Mouse (Mus musculus): ENCODE results near the gene Kif23. TPM values are rescaled to one million over a fixed set of nuclear protein-coding genes. Genes with fewer than 3 reads are reported as not detected.

Gene Kif23
- polyA plus RNA-seq (2016; fragmentation: Nextera tagmentation; extraction: Ambion mirVana), result 105 and 112 TPM in 2 replicates

DNA sequence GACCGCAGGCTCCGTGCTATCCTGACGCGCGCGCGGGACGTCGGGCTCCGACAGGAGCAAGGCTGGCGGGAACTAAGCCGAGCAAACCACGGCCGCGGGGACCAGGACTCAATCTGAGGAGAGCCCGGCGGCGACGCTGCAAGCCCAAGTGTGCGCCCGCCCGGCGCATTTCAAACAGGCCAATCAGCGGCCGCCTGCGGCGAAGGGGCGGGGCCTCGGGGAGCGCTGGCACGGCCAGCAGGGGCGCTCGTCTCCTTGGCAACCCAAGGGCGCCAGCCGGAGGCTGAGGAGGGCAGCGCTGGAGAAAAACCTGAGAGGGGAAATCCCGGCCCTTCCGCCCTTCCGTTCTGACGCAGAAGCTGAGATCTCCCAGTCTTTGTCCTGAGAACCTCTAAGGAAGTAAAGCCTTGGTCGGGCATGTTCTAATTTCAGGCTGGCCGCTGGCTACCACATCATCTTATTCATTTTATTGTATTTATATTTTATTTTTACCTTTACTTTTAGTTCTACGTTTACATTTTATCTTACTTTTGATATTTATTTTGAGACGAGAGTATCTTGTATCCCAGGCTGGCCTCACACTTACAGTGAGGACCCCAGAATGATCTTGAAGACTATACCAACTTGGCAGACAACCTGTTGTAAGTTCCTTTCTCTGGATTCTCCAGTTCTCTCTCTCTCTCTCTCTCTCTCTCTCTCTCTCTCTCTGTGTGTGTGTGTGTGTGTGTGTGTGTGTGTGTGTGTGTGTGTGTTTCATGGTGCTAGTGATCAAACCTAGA lies at the start of gene Kif23:
Gene Kif23 (minus strand): TSS at position 152 of the 779 bp plus-strand sequence.
- peak; percentile 98 for DNase-seq (ENCODE audit: low spot score)
- Histone ChIP-seq H3K4me1 (peaks cover 23% of the 10 kb centered on the region), H3K4me3 (peak within 1 kb of the TSS; percentile 97), H3K27me3 (ENCODE audit: insufficient read depth, poor library complexity, severe bottlenecking) (no peaks in the 10 kb centered on the region), H3K36me3 (peaks cover 19% of the 10 kb centered on the region), H3K27ac (peak within 1 kb of the TSS; percentile 94), H3K9me3 (no peaks in the 10 kb centered on the region)
- 1% methylated on average over 44 of the region's 44 CpGs for WGBS

DNA sequence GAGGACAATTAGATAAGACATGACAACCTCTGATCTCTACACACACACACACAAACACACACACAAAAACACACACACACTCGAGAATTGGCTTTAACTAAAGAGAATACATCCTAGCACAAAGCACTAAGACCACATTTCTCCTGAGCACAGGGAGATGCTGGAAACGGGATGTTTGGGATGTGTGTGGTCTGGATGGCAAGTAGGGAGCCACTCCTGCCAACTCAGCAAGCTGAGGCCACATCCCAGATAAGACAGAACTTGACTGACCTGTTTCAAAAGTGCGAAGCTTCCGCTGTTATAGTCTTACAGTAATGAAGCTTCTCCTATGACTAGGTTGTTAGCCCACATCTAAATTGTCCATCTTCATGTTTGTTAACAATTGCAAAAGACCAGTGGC lies 44.6 kb upstream of the Kif23 start:
- no peak for DNase-seq (ENCODE audit: low spot score)
- Histone ChIP-seq H3K27ac (no peak overlapping the region), H3K4me1 (peaks cover 5% of the 10 kb centered on the region; the same call in 1 of the 2 replicates), H3K9me3 (no peaks in the 10 kb centered on the region), H3K36me3 (no peaks in the 10 kb centered on the region), H3K27me3 (ENCODE audit: insufficient read depth, poor library complexity, severe bottlenecking) (no peaks in the 10 kb centered on the region), H3K4me3 (no peak overlapping the region)
- 55% methylated on average over 4 of the region's 4 CpGs for WGBS

DNA sequence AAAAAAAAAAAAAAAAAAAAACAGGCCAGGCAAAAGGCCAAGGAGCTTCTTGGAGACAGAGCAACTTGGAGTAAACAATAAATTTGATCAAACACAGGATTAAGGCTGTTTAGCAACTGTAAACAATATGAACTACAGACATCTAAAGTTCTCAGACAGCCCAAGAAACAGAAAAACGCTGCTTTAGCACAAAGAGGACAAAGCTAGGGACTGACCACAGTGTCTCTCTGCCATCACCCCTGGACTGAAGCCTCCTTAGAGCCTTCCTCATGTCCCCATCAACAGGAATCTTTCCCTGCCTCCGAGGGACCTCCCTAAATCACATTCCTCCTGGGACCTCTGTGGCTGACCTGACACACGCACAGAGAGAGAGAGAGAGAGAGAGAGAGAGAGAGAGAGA lies 44.2 kb upstream of the Kif23 start:
- Histone ChIP-seq H3K9me3 (no peaks in the 10 kb centered on the region), H3K27ac (no peak overlapping the region), H3K4me1 (peaks cover 5% of the 10 kb centered on the region; the same call in 1 of the 2 replicates), H3K4me3 (no peak overlapping the region), H3K27me3 (ENCODE audit: insufficient read depth, poor library complexity, severe bottlenecking) (no peaks in the 10 kb centered on the region), H3K36me3 (no peaks in the 10 kb centered on the region)
- DNase-seq (ENCODE audit: low spot score), result no peak
- WGBS, result 35% methylated on average over 3 of the region's 3 CpGs

DNA sequence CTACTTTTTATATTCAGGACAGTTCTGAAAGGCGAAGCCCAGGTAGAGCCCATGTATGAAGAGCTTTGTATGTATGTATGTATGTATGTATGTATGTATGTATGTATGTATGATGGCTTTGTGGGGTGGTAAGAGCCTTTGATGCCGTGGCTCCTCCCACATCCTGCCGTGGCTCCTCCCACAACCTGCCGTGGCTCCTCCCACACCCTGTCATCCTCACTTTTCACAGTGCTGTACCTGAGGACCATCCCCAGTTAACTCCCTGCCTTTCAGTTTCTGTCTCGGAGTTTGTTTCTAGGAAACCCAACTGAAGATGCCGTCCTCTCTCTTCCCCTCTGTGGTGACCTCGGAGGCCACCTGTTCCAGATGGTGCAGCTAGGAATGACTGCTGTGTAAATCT lies 39.5 kb upstream of the Kif23 start:
- whole genome bisulfite sequencing, result 85% methylated on average over 7 of the region's 7 CpGs
- Histone ChIP-seq H3K4me1 (peaks cover 4% of the 10 kb centered on the region; the same call in 1 of the 2 replicates), H3K36me3 (no peaks in the 10 kb centered on the region), H3K4me3 (no peak overlapping the region), H3K27ac (no peak overlapping the region), H3K9me3 (no peaks in the 10 kb centered on the region), H3K27me3 (ENCODE audit: insufficient read depth, poor library complexity, severe bottlenecking) (no peaks in the 10 kb centered on the region)
- DNase-seq (ENCODE audit: low spot score), result no peak

DNA sequence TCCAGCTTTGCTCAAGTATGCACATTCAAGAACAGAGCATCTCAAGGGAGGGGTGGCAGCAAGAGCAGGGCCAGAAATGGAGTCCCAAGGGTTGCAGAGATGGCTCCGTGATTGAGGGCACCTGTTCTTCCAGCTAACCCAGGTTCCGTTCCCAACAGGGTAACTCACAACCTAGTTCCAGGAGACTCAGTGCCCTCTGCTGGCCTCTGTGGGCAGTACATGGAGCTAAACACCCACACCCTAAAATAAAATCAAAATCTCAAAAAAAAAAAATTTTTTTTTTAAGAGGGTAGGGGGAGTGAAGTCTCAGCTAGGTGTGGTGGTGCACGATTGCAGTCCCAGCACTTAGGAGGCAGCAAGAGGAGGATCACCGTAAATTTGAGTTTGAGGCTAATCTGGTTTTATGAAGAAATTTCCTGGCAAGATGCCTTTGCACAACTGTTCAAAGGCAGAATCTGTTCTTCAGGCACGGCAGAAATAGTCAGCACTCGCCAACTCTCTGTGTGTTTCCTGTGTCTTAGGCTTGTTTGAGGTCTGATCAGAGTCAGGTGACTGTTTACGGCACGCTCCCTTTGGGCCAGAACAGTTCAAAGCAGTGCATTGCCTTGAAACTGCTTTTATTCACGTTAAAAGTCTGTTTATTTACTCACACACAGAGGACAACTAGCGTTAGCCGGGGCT lies 38.7 kb upstream of the Kif23 start:
- WGBS, result 62% methylated on average over 11 of the region's 11 CpGs
- no peak for DNase-seq (ENCODE audit: low spot score)
- H3K4me1 ChIP-seq, result no peaks in the 10 kb centered on the region
- no peaks in the 10 kb centered on the region for H3K27me3 ChIP-seq (ENCODE audit: insufficient read depth, poor library complexity, severe bottlenecking)
- no peaks in the 10 kb centered on the region for H3K9me3 ChIP-seq
- no peak overlapping the region for H3K4me3 ChIP-seq
- no peaks in the 10 kb centered on the region for H3K36me3 ChIP-seq
- no peak overlapping the region for H3K27ac ChIP-seq

DNA sequence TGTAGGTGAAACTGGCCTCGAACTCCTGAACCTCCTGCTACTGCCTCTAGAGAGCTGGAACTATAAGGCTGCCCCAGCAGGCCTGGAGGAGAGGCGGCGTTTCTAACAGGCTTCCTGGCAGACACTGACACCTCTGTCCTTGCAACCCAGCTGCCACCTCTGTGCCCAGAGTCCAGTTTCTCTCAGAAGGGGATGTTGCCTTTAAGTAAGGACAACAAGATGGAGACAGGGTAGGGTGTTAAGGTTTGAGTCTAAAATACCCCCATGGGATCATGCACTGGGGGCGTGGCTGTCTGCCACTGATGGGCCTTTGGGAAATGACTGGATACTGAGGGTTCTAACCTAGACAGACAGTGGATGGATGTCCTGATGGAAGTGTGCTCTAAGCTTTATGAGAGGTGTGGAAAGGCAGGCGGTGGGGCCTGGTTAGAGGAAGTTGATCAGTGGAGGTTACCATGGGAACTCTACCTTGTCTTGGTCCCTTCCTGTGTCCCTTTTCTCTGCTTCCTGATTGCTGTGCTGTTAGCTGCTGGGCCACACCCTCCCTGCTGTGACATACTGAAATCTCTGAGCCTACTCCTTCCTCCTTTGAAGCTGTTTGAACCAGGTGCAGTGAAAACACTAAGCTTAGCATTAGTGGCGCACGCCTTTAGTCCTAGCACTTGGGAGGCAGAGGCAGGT lies 36.5 kb upstream of the Kif23 start:
- no peak for DNase-seq (ENCODE audit: low spot score)
- WGBS, result 80% methylated on average over 7 of the region's 7 CpGs

DNA sequence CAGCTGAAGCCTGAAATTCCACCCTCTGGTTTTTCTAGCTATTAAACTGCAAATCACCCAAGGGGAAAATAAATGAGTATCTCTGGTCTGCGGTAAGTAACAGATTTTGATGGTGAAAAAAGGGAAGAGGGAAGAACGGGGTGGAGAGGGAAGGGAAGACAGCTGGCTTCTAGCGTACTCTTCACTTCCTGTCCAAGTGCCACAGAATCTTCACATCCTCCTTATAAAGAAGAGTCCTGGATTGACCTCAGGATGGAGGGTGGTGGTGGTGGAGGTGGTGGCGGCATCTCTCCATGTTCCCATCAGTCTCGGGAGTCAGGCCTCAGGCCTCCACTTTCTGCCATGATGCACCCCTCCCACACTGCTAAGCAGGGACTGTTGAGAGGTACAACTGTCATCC lies 35.3 kb upstream of the Kif23 start:
- H3K4me1 ChIP-seq, result no peaks in the 10 kb centered on the region
- WGBS, result 83% methylated on average over 5 of the region's 5 CpGs
- H3K27me3 ChIP-seq (ENCODE audit: insufficient read depth, poor library complexity, severe bottlenecking), result no peaks in the 10 kb centered on the region
- H3K36me3 ChIP-seq, result no peaks in the 10 kb centered on the region
- no peak overlapping the region for H3K4me3 ChIP-seq
- H3K27ac ChIP-seq, result no peak overlapping the region
- no peak for DNase-seq (ENCODE audit: low spot score)
- H3K9me3 ChIP-seq, result no peaks in the 10 kb centered on the region

More for the DNA sequence above, 36.5 kb upstream of the Kif23 start:
- no peak overlapping the region for H3K4me3 ChIP-seq
- no peaks in the 10 kb centered on the region for H3K27me3 ChIP-seq (ENCODE audit: insufficient read depth, poor library complexity, severe bottlenecking)
- H3K4me1 ChIP-seq, result no peaks in the 10 kb centered on the region
- H3K27ac ChIP-seq, result no peak overlapping the region
- H3K9me3 ChIP-seq, result no peaks in the 10 kb centered on the region
- no peaks in the 10 kb centered on the region for H3K36me3 ChIP-seq

DNA sequence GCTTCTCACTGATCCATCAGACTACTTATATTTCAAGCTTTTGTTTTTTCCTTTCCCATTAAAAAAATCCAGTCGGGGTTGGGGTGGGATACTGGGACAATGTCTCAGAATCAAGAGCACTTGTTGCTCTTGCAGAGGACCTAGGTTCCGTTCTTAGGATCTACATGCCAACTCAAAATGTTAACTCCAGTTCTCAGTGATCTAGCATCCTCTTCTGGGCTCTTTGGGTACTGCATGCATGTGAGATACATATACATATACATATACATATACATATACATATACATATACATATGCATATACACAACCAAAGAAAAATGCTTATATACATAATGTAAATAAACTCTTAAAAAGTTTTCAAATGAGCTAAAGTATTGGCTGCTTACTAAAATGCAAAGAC lies 33.4 kb upstream of the Kif23 start:
- DNase-seq (ENCODE audit: low spot score), result no peak
- WGBS, result 89% methylated on average over 2 of the region's 2 CpGs
- H3K9me3 ChIP-seq, result no peaks in the 10 kb centered on the region
- H3K27me3 ChIP-seq (ENCODE audit: insufficient read depth, poor library complexity, severe bottlenecking), result peaks cover 13% of the 10 kb centered on the region; the same call in 1 of the 2 replicates
- no peaks in the 10 kb centered on the region for H3K36me3 ChIP-seq
- H3K4me3 ChIP-seq, result no peak overlapping the region
- H3K27ac ChIP-seq, result no peak overlapping the region
- no peaks in the 10 kb centered on the region for H3K4me1 ChIP-seq

DNA sequence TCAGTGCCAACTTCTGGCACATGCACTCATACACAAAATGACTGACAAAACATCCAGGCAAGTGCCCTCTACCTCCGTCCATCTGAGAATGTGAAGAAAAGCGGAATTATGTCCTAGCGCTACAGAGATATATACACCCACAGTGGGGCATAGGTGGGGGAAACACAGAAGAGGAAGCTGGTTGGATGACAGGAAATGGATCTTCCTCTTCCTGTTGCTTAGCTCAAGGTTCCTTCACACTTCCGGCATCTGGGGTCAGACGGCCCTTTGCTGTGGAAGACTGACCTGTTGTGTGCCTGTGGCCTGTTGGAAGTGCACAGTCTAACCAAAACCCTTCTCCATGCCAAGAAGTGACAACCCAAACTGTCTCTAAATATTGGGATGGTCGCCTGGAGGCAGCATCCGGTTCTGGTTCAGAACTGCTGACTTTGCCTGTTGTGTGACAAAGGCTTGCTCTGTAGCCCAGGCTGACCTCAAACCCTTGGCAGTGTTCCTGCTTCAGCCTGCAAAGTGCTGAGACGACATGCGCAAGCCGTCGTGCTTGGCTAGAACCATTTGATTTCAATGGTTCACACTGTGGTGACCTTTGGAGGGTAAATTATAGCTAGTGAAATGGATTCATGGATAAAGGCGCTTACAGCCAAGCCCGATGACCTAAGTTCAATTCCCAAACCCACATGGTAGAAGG lies 30.8 kb upstream of the Kif23 start:
- H3K36me3 ChIP-seq, result no peaks in the 10 kb centered on the region
- no peak for DNase-seq (ENCODE audit: low spot score)
- no peaks in the 10 kb centered on the region for H3K4me1 ChIP-seq
- 90% methylated on average over 13 of the region's 13 CpGs for WGBS
- no peak overlapping the region for H3K4me3 ChIP-seq
- no peaks in the 10 kb centered on the region for H3K9me3 ChIP-seq
- peaks cover 25% of the 10 kb centered on the region for H3K27me3 ChIP-seq (ENCODE audit: insufficient read depth, poor library complexity, severe bottlenecking)
- no peak overlapping the region for H3K27ac ChIP-seq

DNA sequence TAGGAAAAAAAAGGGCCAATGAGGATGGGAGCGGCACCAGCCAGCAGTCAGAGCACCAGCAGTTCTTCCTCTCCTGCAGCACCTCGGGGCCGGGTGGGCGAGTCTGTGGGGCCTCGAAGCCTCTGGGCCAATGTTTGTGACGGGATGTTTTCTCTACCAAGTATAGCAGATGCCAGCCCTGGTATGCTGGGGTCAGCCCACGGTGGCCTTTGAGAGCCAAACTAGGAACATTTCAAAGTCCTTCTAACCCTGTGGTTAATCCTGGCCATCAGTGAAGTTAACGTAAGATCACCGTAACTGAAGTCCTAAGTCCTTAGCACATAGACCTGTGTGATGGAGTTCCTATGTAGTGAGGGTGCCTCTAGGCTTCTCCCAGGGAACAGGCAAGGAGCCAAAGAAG lies 25.5 kb upstream of the Kif23 start:
- Histone ChIP-seq H3K36me3 (no peaks in the 10 kb centered on the region), H3K9me3 (no peaks in the 10 kb centered on the region), H3K27ac (no peak overlapping the region), H3K27me3 (ENCODE audit: insufficient read depth, poor library complexity, severe bottlenecking) (peaks cover 37% of the 10 kb centered on the region), H3K4me3 (no peak overlapping the region), H3K4me1 (no peaks in the 10 kb centered on the region)
- DNase-seq (ENCODE audit: low spot score), result no peak
- WGBS, result 64% methylated on average over 9 of the region's 9 CpGs

DNA sequence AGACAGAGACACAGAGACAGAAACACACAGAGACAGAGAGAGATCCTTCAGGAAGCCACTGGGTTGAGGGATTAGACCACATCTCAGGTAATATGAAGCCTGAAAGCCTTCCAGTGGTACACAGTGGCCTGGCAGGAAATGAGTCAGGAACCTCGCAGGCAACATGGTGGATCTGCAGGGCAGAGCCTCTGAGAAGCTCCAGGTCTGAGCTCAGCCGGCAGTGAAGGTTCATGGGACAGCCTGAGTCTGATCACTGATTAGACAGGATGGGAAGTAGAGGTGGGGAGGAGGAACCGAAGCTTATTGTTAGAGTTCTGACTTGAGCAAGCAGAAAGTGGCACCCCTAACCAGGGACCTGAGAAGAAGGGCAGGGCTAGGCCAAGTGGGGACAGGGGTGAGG lies 24.5 kb upstream of the Kif23 start:
- WGBS, result 41% methylated on average over 3 of the region's 3 CpGs
- H3K4me3 ChIP-seq, result no peak overlapping the region
- no peaks in the 10 kb centered on the region for H3K36me3 ChIP-seq
- no peaks in the 10 kb centered on the region for H3K4me1 ChIP-seq
- DNase-seq (ENCODE audit: low spot score), result no peak
- H3K27me3 ChIP-seq (ENCODE audit: insufficient read depth, poor library complexity, severe bottlenecking), result peaks cover 33% of the 10 kb centered on the region
- no peak overlapping the region for H3K27ac ChIP-seq
- H3K9me3 ChIP-seq, result no peaks in the 10 kb centered on the region

DNA sequence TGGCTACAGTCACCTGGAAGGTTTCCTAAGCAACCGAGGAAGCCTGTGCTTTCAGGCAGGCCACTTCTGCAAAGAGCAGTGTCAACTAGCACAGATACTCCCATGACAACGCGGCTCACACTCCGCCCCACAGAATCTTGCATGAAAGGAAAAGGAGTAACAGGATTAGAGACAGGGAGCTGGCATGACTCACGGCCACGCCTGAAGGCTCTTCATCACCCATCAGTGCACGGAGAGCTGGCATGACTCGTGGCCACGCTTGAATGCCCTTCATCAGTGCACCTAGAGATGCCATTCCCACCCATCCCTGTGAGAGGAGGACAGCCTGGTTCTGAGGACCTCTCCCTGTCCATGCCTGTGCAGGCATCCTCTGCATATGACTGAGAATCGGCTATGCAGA lies 20.8 kb upstream of the Kif23 start:
- DNase-seq (ENCODE audit: low spot score), result no peak
- H3K4me1 ChIP-seq, result peaks cover 6% of the 10 kb centered on the region
- H3K9me3 ChIP-seq, result no peaks in the 10 kb centered on the region
- H3K36me3 ChIP-seq, result no peaks in the 10 kb centered on the region
- no peak overlapping the region for H3K4me3 ChIP-seq
- no peak overlapping the region for H3K27ac ChIP-seq
- 73% methylated on average over 10 of the region's 10 CpGs for WGBS
- peaks cover 15% of the 10 kb centered on the region; the same call in 1 of the 2 replicates for H3K27me3 ChIP-seq (ENCODE audit: insufficient read depth, poor library complexity, severe bottlenecking)
